Mouse (Mus musculus) layer of hippocampus, adult 2 months (tissue): Measurements from ENCODE around the gene Vps13d. TPM values are rescaled to one million over a fixed set of nuclear protein-coding genes. Genes with fewer than 3 reads are reported as not detected.

Source experiments
- DNase-seq, 2 experiments: peaks; one replicate each; pipeline ENCODE4 v3.0.0; 2022; ENCODE audit warnings: low spot score in 2 of 2
- H3K27ac ChIP-seq: fragments of 200-600 bp; 2 replicates; pipeline ENCODE4 v1.8.1; 2022
- H3K4me3 ChIP-seq: fragments of 200-600 bp; 2 replicates; pipeline ENCODE4 v1.8.1; 2022; ENCODE audit warnings: mild to moderate bottlenecking
- CTCF ChIP-seq: fragments of 200-600 bp; conservative IDR thresholded peaks from 2 replicates; pipeline ENCODE4 v1.8.1; 2022; ENCODE audit warnings: antibody characterized with exemption, mild to moderate bottlenecking, moderate library complexity
- total RNA-seq, 2 experiments: library from RNA; stranded (reverse); gene quantifications; 2 replicates each; pipeline ENCODE4 v1.2.3; 2021

The Vps13d gene
- total RNA-seq, 2 experiments from 2014 or later, result 69.1 to 75.6 TPM

DNA sequence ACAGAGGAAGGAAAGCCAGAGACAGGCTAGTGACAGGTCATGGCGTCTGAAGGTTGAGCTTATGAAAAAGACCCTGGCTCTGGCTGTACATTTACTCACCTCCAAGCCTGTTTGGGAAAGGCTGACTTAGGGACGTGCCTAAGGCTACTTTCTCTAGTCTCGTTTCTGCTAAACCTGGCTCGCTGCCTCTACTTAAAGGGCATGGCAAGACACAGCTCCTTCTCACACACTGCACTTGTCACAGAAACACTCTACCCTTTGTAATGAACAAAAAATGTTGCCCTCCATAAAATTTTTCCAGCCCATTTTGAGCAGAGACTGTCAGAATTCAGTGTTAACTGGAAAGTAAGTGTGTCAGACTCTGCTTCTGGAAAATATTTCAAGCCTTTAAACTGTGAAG lies 70.4 kb downstream of the Vps13d start:
- Histone ChIP-seq H3K27ac (no peak overlapping the region), H3K4me3 (no peak overlapping the region)
- no peak for DNase-seq
- TF ChIP-seq CTCF, result no peak

DNA sequence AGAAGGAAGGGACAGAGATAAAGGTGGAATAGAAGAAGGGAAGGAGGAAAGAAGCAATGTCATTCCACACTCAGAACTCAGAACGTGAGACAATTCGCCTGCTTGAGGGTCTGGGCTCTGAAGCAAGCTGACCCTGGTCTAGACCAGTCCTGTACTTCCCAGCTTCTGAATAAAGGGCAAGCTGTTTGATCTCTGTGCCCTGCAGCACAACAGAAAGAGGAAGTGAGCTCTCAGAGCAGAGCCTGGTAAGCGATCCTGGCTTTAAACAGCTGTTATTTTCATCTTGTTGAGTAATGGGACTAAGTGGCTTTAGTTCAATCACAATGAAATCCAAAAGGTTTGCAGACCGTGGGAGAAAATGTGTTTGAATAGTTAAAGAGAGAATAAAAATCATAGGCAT lies 83.2 kb downstream of the Vps13d start:
- no peak for DNase-seq
- no peak overlapping the region for H3K27ac ChIP-seq
- no peak for TF ChIP-seq CTCF
- H3K4me3 ChIP-seq, result no peak overlapping the region

DNA sequence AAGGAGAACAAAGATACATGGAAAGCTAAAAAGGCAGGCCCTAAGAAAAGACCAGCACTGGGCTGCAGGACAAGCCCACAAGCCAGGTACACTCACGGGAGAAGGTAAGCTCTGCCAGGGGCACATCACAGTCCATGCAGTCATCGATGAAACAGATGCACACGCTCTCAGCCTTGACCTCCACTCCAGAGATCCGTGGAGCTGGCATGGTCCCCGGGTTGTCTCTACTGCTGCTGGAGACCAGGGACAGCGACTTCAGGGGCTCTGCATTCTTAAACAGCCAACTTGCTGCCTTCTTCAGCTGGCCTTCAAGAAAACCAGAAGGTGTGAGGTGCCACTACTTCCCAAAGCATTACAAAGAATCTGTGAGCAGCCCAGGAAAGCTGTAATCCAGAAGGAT lies 84.1 kb downstream of the Vps13d start:
- Histone ChIP-seq H3K27ac (no peak overlapping the region), H3K4me3 (no peak overlapping the region)
- no peak for DNase-seq
- TF ChIP-seq CTCF, result no peak

DNA sequence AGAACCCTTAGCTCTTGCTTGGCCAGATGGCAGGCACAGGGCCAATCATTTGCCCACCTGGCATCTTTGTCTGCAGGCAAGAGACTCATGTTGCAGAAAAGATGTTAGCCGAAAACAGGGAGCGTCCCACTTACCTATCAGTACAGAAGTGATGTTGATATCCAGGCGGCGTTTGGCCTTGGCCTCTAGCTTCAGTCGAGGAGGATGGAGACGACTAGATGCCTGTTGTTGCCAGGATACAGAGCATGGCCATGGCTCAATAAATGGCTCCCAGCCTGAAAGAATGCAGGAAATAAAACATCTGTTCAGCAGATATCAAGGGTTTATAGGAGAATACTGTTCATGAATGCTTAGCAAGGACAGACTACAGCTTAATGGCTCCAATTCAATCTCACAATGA lies 88.0 kb downstream of the Vps13d start:
- DNase-seq, result no peak
- no peak for TF ChIP-seq CTCF
- H3K27ac ChIP-seq, result no peak overlapping the region
- H3K4me3 ChIP-seq, result no peak overlapping the region

DNA sequence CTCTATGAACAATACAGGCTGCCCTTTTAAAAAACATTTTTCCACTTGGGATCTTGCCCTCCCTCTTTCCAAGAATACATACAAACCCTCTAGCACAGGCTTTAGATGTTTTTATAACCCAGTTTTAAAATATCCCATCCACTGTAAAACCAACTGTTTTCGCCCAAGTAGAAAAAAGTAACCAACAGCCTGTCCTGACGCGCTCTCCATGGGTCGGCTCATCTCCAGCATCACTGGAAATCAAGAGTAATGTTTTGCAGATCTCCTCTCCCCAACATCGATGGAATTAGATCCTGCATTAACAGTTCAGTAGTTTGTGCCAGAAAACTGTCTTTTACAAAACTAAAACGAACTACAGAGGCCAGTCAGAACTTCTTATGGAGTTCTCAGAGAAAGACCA lies 89.5 kb downstream of the Vps13d start:
- no peak for DNase-seq
- peak overlapping the region; percentile 51; the same call in 1 of the 2 replicates for H3K27ac ChIP-seq
- no peak for TF ChIP-seq CTCF
- H3K4me3 ChIP-seq, result no peak overlapping the region

DNA sequence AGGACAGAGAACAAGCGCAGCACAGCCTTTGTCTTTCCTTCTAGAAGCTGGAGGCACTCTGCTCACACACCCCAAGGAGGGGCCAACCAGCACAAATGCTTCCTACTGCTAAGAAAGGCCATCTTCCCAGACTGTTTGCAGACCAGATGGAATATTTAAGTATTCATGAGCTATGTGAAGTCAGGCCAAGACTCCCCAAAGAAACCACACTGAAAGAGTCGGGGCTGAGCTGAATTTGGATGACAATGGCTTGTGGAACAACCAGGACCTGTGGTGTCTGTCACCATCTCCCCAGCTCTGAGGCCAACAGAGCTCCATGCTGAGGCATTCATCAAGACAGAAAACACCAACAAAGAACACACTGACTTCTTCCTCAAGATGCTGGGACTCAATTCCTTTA lies 89.9 kb downstream of the Vps13d start:
- DNase-seq, result peak in 1 of 2 experiments; percentile 23
- Histone ChIP-seq H3K27ac (peak overlapping the region; percentile 51; the same call in 1 of the 2 replicates), H3K4me3 (no peak overlapping the region)
- TF ChIP-seq CTCF, result no peak

DNA sequence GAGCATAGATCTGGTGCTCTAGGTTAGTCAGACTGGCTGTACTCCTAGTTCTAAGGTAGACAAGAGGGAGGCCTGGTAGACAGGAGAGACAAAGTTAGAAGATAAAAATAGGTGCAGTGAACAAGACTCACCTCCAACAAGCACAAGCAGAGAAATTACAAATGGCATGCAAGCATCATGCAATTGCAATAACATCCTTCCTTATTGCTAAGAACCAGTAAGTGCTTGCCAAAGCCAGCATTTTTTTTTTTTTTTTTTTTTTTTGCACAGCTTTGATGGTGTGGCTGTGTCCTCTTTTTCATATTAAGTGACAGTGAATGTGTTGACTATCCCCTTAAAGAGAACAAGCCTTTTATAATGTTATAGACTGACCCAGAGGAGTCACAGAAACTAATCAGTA lies 91.2 kb downstream of the Vps13d start:
- no peak overlapping the region for H3K4me3 ChIP-seq
- TF ChIP-seq CTCF, result no peak
- no peak for DNase-seq
- no peak overlapping the region for H3K27ac ChIP-seq

DNA sequence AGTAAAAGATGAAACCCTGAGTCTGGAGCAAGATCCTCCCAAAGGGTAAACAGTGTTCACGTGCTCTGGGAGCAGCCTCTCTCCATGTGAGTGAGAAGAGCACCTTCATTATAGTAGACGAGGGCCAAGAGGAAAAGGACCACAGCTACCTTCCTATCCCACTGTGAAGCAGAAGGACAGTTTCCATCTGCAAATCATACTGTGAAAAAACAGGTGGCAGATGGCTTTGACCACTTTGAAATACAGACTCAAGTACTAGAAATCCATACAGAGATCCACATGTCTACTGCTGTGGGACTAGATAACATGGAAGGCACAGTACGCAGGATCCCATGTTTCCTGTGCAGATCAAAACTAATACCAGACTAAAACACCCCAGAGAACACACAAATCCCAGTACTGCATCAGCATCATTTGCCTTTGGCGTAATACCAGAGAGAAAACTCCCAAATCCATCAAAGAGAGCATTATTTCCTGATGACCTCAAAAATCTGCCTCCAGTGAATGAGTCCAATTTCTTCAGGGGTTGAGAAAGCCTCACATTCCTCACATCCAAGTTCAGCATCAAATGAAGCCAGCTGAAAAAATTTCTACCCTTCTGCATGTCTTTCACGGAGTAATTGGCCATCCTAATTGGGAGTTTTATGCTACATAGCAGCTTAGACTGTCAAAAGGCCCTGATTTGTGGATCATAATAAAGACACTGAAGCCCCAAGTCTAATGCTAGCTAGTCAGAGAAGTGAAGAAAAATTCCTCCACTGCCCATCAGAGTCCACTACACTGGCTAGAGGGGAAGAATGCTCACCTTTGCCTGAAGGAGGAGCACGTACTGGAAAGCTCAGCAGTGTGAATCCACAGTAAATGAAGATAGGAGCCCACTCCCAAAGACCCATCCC lies 92.7 kb downstream of the Vps13d start:
- no peak for TF ChIP-seq CTCF
- Histone ChIP-seq H3K4me3 (no peak overlapping the region), H3K27ac (peak overlapping the region; percentile 37; the same call in 1 of the 2 replicates)
- no peak for DNase-seq

DNA sequence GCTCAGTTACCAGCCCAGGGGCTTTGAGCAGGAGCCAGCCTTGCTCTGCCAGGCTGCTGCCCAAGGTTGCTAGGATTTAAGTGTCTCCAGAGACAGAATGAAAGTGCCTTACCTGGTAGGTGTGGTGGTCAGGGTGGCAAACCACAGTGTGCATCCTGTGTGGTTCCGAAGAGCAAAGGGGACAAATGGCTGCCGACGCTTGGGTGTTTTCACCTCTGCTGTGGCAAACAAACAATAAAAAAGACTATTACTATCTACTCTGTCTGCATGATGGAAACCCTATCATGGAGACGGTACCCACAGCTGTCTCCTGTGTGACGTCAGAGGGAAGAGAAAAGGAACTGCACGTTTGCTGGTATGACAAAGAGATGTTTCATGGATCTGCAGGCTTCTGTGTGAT lies 95.0 kb downstream of the Vps13d start:
- no peak for DNase-seq

DNA sequence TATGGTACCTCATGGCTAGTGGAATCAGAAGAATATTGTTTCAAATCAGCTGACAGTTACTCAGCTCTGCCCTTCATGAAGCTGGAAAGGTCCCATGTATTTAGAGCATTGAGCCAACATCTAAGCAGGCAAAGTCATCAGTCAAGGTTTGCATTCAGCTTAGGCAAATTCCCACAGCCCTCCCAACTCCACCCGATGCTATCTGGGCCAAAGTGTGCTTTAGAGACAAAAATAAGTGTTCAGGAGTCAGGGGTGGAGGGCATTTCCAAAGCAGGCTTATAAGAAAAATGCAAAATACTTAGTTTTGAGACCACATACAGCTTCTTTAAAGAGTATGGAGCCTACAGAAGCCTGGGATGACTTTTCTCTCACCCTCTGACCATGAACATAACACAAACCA lies 95.5 kb downstream of the Vps13d start:
- TF ChIP-seq CTCF, result no peak
- Histone ChIP-seq H3K27ac (no peak overlapping the region), H3K4me3 (no peak overlapping the region)
- DNase-seq, result no peak

More for the DNA sequence above, 95.0 kb downstream of the Vps13d start:
- Histone ChIP-seq H3K27ac (no peak overlapping the region), H3K4me3 (no peak overlapping the region)
- TF ChIP-seq CTCF, result no peak

DNA sequence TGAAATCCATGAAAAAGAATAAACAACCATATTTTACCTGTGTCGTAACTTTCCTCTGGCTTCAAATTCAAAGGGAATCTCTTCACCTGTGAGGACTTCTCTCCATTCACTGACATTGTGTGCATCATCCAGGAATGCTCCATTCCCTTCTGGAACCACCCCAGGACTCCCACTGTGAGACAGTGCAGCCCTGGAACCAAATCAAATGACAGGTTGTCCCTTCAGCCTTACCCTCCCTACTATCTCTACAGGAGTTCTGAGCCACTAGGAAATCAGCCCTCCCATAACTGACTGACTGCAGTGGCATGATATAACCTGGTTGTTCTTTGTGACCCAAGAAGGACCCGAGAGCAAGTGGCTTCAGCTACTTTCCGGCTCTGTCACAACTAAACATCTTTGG lies 96.8 kb downstream of the Vps13d start:
- no peak for TF ChIP-seq CTCF
- DNase-seq, result no peak
- no peak overlapping the region for H3K4me3 ChIP-seq
- H3K27ac ChIP-seq, result 0 out of 2 replicates have a peak overlapping the region, but pooled peaks have one; percentile 28

DNA sequence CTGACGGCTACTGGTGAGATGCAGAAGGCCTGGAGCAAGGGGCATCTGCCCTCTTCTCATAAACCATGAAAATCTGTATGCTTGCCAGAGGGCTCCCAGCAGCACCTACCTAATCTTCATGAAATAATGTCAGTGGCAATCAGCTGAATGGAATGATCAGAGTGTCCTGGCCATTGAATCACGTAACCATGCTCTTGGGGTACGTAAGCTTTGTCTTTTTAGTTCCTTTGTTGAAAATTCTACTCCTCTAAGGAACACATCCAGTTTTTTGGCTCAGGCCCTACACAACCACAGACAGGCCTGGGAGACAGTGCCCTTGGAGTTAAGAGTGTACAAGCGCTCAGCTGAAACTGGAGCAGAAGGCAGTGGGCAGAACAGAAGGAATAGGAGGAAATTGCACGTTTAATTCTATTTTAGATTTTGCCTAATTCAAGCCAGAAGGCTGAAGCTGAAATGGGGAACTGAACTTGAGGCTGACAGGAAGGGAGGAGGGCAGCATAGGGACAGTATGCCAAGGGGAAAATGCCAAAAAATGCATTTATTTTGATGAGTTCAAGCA lies 98.2 kb downstream of the Vps13d start:
- peak overlapping the region; percentile 80 for H3K27ac ChIP-seq
- no peak for TF ChIP-seq CTCF
- H3K4me3 ChIP-seq, result no peak overlapping the region
- peak; percentile 32 to 58 for DNase-seq

DNA sequence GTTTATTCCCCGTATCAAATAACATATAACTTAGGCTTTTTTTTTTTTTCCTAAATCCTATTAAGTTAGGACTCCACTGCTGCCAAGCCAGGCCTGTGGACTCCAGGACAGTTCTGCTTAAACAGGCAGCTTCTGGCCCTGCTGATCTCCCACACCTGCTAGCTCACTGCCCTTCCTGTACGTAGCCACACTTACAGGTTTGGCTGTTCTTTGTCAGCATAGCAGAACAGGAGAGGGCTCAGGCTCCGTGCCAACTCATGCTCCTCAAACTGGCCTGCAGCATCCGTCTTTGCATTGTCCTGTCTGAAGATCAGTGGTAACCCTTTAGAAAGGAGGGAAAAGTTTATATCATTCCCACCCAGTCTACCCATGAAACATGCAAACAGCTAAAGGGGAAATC lies 108.3 kb downstream of the Vps13d start:
- Histone ChIP-seq H3K27ac (no peak overlapping the region), H3K4me3 (no peak overlapping the region)
- TF ChIP-seq CTCF, result no peak
- DNase-seq, result no peak

DNA sequence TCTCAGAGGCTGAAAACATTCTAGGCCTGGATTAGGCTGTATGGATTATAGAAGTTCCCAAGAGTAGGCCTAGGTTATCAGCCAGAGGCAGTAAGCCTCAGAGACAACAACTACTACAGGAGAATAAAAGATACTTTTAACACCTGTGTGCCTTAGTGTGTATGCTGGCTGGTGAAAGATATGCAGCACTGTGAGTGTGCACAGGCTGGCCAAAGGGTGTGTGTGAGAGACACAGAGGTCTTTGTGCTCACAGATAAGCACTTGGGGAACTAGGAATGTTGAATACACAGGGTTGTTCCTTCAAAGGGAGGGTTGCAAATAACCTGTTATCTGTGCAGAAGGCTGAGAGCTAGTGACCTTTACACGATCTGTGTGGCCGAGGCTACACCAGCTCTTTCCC lies 115.5 kb downstream of the Vps13d start:
- DNase-seq, result no peak
- H3K27ac ChIP-seq, result no peak overlapping the region
- no peak for TF ChIP-seq CTCF
- no peak overlapping the region for H3K4me3 ChIP-seq
